Mouse (Mus musculus) heart, postnatal 0 days (tissue): ENCODE measurements around the gene Tbx18.

Experiments used
- CTCF ChIP-seq: IDR thresholded peaks from 2 replicates; pipeline ENCODE4 v1.5.1; 2016; ENCODE audit warnings: antibody characterized with exemption, control low read depth, low read depth
- EP300 ChIP-seq: IDR thresholded peaks from 2 replicates; pipeline ENCODE4 v1.6.1; 2016; ENCODE audit warnings: antibody characterized with exemption, low read depth

DNA sequence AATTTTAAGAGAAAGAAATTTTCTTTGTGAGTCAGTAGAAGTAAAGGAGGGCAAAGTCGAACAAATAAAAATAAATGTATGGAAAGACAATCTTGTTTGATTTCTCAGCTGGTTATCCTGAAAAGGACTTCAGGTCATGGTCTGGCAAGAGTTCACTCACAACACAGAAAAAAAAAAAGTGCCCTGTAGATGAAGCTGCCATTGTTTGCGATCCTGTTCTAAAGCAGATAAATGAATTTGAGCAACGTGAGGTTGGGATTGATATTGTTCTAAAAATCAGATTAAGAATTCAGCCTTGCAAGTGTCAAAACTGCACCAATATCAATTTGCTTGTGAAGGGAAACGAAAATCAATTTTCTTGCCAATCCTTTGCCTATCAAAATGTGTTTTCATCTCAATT lies 6.2 kb upstream of the Tbx18 start:
- TF ChIP-seq EP300 (no peak), CTCF (no peak)
